Mouse (Mus musculus): ENCODE data around the gene Msi2. TPM values are rescaled to one million over a fixed set of nuclear protein-coding genes. Genes with fewer than 3 reads are reported as not detected.
A peak's percentile ranks its signal among the peaks of the same experiment; 100 is the strongest.

The Msi2 gene
- total and polyA plus RNA-seq, 2 experiments from 2014 or later, result 33.0 to 170 TPM

DNA sequence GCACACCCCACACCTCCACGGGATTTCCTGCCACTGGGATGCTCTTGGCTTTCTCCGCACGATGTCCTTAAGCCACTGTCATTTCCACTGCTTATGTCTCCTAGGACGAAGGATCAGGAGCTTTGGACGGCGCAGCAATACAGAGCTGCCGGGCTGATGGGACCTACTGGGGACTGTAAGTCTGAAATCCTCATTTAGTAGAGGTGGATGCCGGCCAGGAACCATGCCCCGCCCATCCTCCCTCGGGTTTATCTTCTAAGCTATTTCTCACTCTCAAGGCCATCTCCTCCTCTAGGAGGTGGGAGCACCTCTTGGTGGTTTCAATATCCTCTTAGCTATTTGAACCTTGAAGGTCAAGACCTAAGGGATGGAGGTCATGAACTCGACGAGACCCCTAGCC, 362.3 kb downstream of the Msi2 start:
- Histone ChIP-seq H3K4me1 (ENCODE audit: insufficient read depth, low read length) (peaks cover 23% of the 10 kb centered on the region), H3K9me3 (ENCODE audit: low read length) (no peaks in the 10 kb centered on the region), H3K36me3 (ENCODE audit: insufficient read depth, low read length) (no peaks in the 10 kb centered on the region), H3K4me2 (ENCODE audit: low read depth, low read length) (no peak overlapping the region), H3K9ac (replicated peaks; ENCODE audit: low read length) (no peak overlapping the region), H3K4me3 (ENCODE audit: low read length) (no peak overlapping the region), H3K27ac (peak overlapping the region; percentile 72), H3K27me3 (ENCODE audit: insufficient read depth, low read length) (no peaks in the 10 kb centered on the region)
- WGBS, result 53% methylated on average over 12 of the region's 12 CpGs
- ATAC-seq (no peak), DNase-seq (ENCODE audit: low spot score) (peak; percentile 33)
- no peak for TF ChIP-seq CTCF (IDR thresholded peaks at IDR 0.05; ENCODE audit: low read depth)

DNA sequence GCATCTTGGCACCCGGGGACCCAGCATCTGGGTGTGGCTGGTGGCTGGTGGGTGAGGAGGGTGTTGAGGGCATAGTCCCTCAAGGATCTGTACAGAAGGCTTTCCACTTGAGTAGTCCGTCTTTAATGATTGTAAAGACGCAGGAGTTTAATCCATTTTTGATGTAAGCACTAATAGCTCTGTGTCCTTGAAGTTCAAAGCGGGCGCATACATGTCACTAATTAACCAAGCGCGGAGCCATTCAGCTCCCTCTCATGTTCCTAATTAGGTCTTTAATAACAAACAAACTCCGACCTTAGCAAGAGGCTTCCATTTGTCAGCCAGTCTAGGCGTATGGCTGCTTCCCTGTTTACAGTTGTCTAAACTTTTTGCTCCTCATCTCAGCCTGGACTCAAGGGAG, 363.5 kb downstream of the Msi2 start:
- Histone ChIP-seq H3K27ac (no peak overlapping the region), H3K4me2 (ENCODE audit: low read depth, low read length) (no peak overlapping the region), H3K27me3 (ENCODE audit: insufficient read depth, low read length) (no peaks in the 10 kb centered on the region), H3K4me1 (ENCODE audit: insufficient read depth, low read length) (peaks cover 27% of the 10 kb centered on the region), H3K4me3 (ENCODE audit: low read length) (no peak overlapping the region), H3K9me3 (ENCODE audit: low read length) (no peaks in the 10 kb centered on the region), H3K9ac (replicated peaks; ENCODE audit: low read length) (no peak overlapping the region), H3K36me3 (ENCODE audit: insufficient read depth, low read length) (no peaks in the 10 kb centered on the region)
- no peak for TF ChIP-seq CTCF (IDR thresholded peaks at IDR 0.05; ENCODE audit: low read depth)
- WGBS, result 68% methylated on average over 9 of the region's 9 CpGs
- ATAC-seq, result no peak
- DNase-seq (ENCODE audit: low spot score), result no peak

DNA sequence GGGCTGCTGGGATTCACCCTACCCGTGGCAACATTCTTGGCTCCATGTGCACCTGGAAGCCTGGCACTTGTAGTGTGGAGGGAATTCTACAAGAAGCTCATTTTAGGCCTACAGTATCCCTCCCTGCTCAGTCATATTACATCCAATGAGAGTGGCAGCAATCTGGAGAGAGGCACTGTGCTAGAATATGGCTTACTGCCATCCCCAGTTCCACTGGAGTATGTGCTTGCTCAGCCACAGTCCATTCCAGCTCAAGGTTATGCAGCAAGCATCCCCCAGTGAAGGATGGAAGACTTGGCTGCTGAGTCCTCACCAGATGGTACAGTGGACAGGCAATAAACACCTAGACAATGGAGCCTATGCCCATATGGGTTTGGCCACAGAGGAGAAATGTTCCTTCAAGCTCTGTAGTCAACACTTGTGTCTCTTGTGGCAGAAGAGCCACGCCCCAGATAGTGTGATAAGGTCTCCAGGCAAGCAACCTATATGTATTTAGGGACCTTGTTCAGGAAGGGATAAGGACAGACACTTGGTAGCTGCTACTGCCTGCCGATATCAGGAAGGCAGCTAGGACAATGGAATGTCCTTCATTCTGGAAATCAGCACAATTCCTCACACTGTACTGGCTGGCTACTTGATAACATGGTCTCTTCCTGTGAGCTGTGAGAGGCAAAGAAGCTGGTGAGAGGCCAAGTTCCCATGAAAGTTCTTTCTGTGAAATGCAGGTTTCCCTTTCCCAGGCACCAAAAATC, 366.4 kb downstream of the Msi2 start:
- no peaks in the 10 kb centered on the region for H3K27me3 ChIP-seq (ENCODE audit: insufficient read depth, low read length)
- DNase-seq (ENCODE audit: low spot score), result peak; percentile 58

DNA sequence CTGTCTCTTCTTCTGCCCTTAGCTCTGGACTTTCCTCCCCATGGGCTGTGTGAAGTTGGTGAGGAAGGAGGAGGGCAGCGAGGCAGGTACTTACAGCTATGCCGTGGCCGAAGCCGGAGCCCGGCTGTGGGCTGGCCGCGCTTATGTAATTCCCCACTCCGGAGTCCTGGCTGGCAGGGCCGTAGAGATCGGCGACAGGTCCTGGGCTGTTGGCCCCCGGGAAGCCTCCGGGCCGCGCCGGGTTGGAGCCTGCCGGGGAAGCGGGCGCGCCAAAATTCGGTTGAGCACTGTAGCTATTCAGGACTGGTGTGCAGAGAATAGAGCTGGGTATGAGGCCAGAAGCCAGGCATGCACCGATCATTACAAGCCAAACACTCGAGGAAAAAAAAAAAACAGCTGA, 369.6 kb downstream of the Msi2 start:
- H3K4me2 ChIP-seq (ENCODE audit: low read depth, low read length), result peak overlapping the region; percentile 29
- TF ChIP-seq CTCF (IDR thresholded peaks at IDR 0.05; ENCODE audit: low read depth), result no peak
- no peak overlapping the region for H3K4me3 ChIP-seq (ENCODE audit: low read length)
- DNase-seq (ENCODE audit: low spot score) (peak; percentile 44), ATAC-seq (peak; percentile 43; the same call in 1 of the 2 replicates)
- WGBS, result 32% methylated on average over 23 of the region's 23 CpGs
- H3K36me3 ChIP-seq (ENCODE audit: insufficient read depth, low read length), result 0 out of 2 replicates have a peak, but pooled peaks cover 5% of the 10 kb centered on the region
- peaks cover 6% of the 10 kb centered on the region for H3K4me1 ChIP-seq (ENCODE audit: insufficient read depth, low read length)
- H3K9me3 ChIP-seq (ENCODE audit: low read length), result no peaks in the 10 kb centered on the region
- no peak overlapping the region for H3K9ac ChIP-seq (replicated peaks; ENCODE audit: low read length)
- H3K27me3 ChIP-seq (ENCODE audit: insufficient read depth, low read length), result no peaks in the 10 kb centered on the region
- peak overlapping the region; percentile 45; the same call in 1 of the 2 replicates for H3K27ac ChIP-seq

More for the DNA sequence above, 366.4 kb downstream of the Msi2 start:
- Histone ChIP-seq H3K4me2 (ENCODE audit: low read depth, low read length) (no peak overlapping the region), H3K36me3 (ENCODE audit: insufficient read depth, low read length) (0 out of 2 replicates have a peak, but pooled peaks cover under 1% of the 10 kb centered on the region), H3K9me3 (ENCODE audit: low read length) (no peaks in the 10 kb centered on the region), H3K9ac (replicated peaks; ENCODE audit: low read length) (no peak overlapping the region), H3K4me3 (ENCODE audit: low read length) (no peak overlapping the region), H3K27ac (peak overlapping the region; percentile 62; the same call in 1 of the 2 replicates), H3K4me1 (ENCODE audit: insufficient read depth, low read length) (peaks cover 16% of the 10 kb centered on the region)
- no peak for TF ChIP-seq CTCF (IDR thresholded peaks at IDR 0.05; ENCODE audit: low read depth)
- 60% methylated on average over 3 of the region's 3 CpGs for WGBS
- ATAC-seq, result peak; percentile 61

DNA sequence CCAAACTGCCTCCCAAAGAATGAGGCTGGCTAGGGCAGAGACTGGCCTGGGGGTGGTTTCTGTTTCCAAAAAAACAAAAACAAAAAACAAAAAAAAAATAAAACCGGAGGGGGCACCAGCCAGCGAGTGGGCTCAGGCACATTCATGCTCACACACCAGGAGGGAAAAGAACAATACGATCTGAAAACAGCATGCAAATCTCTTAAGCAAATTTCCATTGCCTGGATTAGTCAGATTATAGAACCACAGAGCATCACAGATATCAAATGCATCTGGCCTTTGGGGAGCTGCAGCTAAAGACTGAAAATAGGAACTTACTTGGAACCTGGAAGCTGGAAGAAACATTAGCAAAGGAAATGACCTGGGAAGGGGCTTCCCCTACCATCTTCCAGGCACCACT, 370.3 kb downstream of the Msi2 start:
- no peak for TF ChIP-seq CTCF (IDR thresholded peaks at IDR 0.05; ENCODE audit: low read depth)
- 0 out of 2 replicates have a peak, but pooled peaks cover 5% of the 10 kb centered on the region for H3K36me3 ChIP-seq (ENCODE audit: insufficient read depth, low read length)
- peaks cover 6% of the 10 kb centered on the region for H3K4me1 ChIP-seq (ENCODE audit: insufficient read depth, low read length)
- 31% methylated on average over 3 of the region's 3 CpGs for WGBS
- H3K27ac ChIP-seq, result 0 out of 2 replicates have a peak overlapping the region, but pooled peaks have one; percentile 45
- H3K9ac ChIP-seq (replicated peaks; ENCODE audit: low read length), result no peak overlapping the region
- DNase-seq (ENCODE audit: low spot score) (no peak), ATAC-seq (no peak)
- H3K4me3 ChIP-seq (ENCODE audit: low read length), result no peak overlapping the region
- H3K9me3 ChIP-seq (ENCODE audit: low read length), result no peaks in the 10 kb centered on the region
- H3K27me3 ChIP-seq (ENCODE audit: insufficient read depth, low read length), result no peaks in the 10 kb centered on the region
- no peak overlapping the region for H3K4me2 ChIP-seq (ENCODE audit: low read depth, low read length)

DNA sequence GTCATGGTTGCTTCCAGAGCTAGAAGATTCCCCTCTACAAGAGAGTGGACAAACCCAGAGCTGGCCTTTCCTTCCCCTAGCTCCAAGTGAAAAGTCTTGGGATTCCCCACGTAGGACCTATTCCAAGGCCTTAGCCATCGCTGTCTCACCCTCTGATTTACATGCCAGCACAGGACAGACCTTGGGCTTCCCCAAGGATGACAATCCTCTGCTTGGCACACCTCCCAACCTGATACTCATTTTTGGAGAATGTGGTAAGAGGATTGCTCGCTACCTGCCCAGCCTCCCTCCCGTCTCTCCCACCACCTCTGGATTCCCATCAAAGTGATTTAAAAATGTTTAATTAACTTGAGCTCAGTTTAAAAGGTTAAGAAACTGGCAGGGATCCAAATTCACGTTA, 372.2 kb downstream of the Msi2 start:
- no peak for TF ChIP-seq CTCF (IDR thresholded peaks at IDR 0.05; ENCODE audit: low read depth)
- H3K27ac ChIP-seq, result no peak overlapping the region
- 67% methylated on average over 5 of the region's 5 CpGs for WGBS

DNA sequence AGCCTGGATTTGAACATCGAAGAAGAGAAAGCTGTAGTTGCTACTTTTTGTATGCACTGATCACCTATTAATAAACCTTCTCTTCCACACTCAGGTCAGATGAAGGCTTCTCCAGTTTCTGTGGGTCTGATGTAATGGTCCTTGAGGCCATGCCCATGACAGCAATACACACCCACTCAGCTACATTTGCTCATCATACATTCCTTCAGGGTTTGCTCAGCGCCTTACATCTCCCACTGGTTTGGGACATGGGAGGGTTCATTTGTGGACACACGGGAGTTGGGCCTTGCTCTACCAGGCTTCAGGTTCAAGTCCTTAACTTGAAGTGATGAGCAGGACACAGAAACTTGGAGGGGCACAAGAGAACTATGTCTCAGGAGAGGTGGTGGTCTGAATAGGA, 380.4 kb downstream of the Msi2 start:
- Histone ChIP-seq H3K4me2 (ENCODE audit: low read depth, low read length) (no peak overlapping the region), H3K4me1 (ENCODE audit: insufficient read depth, low read length) (no peaks in the 10 kb centered on the region), H3K9me3 (ENCODE audit: low read length) (no peaks in the 10 kb centered on the region), H3K9ac (replicated peaks; ENCODE audit: low read length) (no peak overlapping the region), H3K36me3 (ENCODE audit: insufficient read depth, low read length) (no peaks in the 10 kb centered on the region), H3K4me3 (ENCODE audit: low read length) (no peak overlapping the region), H3K27me3 (ENCODE audit: insufficient read depth, low read length) (no peaks in the 10 kb centered on the region), H3K27ac (no peak overlapping the region)
- DNase-seq (ENCODE audit: low spot score) (no peak), ATAC-seq (no peak)
- WGBS, result 94% methylated on average over 3 of the region's 3 CpGs
- TF ChIP-seq CTCF (IDR thresholded peaks at IDR 0.05; ENCODE audit: low read depth), result no peak

More for the DNA sequence above, 372.2 kb downstream of the Msi2 start:
- H3K9me3 ChIP-seq (ENCODE audit: low read length), result no peaks in the 10 kb centered on the region
- H3K36me3 ChIP-seq (ENCODE audit: insufficient read depth, low read length), result 0 out of 2 replicates have a peak, but pooled peaks cover 5% of the 10 kb centered on the region
- no peak overlapping the region for H3K4me2 ChIP-seq (ENCODE audit: low read depth, low read length)
- no peaks in the 10 kb centered on the region for H3K27me3 ChIP-seq (ENCODE audit: insufficient read depth, low read length)
- ATAC-seq (no peak), DNase-seq (ENCODE audit: low spot score) (no peak)
- H3K4me3 ChIP-seq (ENCODE audit: low read length), result no peak overlapping the region
- peaks cover 5% of the 10 kb centered on the region for H3K4me1 ChIP-seq (ENCODE audit: insufficient read depth, low read length)
- H3K9ac ChIP-seq (replicated peaks; ENCODE audit: low read length), result no peak overlapping the region
